Mouse (Mus musculus): ENCODE measurements around the gene Irs1. TPM values are rescaled to one million over a fixed set of nuclear protein-coding genes. Genes with fewer than 3 reads are reported as not detected.
A peak's percentile ranks its signal among the peaks of the same experiment; 100 is the strongest.

Irs1 gene
- polyA plus RNA-seq, 1 experiment from 2014 or later, result 2.1 TPM

DNA sequence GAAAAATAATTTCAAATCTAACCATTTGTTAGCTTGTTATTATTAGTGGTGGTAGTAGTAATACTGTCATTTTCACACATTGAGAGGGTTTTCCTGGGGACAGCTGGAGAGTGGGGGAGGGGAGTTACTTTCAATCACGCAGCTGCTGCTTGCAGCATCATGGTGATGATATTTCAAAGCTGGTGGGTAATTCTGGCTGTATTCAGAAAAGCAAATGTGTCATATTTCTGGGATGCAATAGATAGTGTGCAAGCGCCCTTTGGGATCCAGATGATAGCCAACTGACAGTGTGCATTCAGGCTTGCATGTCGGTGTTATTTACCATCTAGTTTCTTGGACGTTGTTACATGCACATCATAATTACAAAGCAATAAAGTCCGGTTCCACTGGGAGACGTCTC is 29.2 kb upstream of the Irs1 start:
- ATAC-seq, result no peak
- H3K4me2 ChIP-seq (ENCODE audit: low read depth, low read length), result no peak overlapping the region
- H3K27ac ChIP-seq (ENCODE audit: low read length), result no peak overlapping the region
- H3K9ac ChIP-seq (ENCODE audit: low read depth, low read length), result no peak overlapping the region
- no peaks in the 10 kb centered on the region for H3K9me3 ChIP-seq (ENCODE audit: control insufficient read depth, low read length)
- no peaks in the 10 kb centered on the region for H3K27me3 ChIP-seq (replicated peaks; ENCODE audit: control insufficient read depth, insufficient read depth, low read length)
- no peaks in the 10 kb centered on the region for H3K36me3 ChIP-seq (ENCODE audit: control insufficient read depth, insufficient read depth, low read length)
- WGBS, result 71% methylated on average over 6 of the region's 6 CpGs
- H3K4me3 ChIP-seq (ENCODE audit: low read length), result no peak overlapping the region
- H3K4me1 ChIP-seq (ENCODE audit: control insufficient read depth, insufficient read depth, low read length), result peaks cover 5% of the 10 kb centered on the region; the same call in 1 of the 2 replicates

DNA sequence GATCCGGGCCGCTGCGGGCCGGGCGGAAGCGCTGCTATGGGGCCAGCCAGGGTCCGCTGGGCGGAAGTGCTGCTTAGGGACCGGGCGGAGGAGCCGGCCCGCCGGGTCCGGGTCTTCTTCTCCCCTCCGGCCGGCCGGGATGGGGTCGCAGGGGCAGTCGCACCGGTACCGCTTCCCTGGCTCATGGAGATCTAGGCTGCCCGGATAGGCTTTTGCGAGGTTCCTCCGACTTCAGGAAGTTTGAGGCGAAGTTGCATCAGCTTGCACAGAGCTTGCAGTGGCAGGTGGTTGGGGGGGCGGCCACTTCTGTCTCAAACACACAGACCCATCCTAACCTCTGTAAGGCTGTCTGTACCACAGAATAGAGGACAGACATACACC is 25.5 kb upstream of the Irs1 start:
- Histone ChIP-seq H3K27me3 (replicated peaks; ENCODE audit: control insufficient read depth, insufficient read depth, low read length) (no peaks in the 10 kb centered on the region), H3K4me2 (ENCODE audit: low read depth, low read length) (peak overlapping the region; percentile 60), H3K36me3 (ENCODE audit: control insufficient read depth, insufficient read depth, low read length) (no peaks in the 10 kb centered on the region), H3K9ac (ENCODE audit: low read depth, low read length) (peak overlapping the region; percentile 96), H3K4me3 (ENCODE audit: low read length) (peak overlapping the region; percentile 93), H3K27ac (ENCODE audit: low read length) (peak overlapping the region; percentile 95), H3K9me3 (ENCODE audit: control insufficient read depth, low read length) (no peaks in the 10 kb centered on the region), H3K4me1 (ENCODE audit: control insufficient read depth, insufficient read depth, low read length) (peaks cover 5% of the 10 kb centered on the region; the same call in 1 of the 2 replicates)
- peak; percentile 79 for ATAC-seq
- 0% methylated on average over 25 of the region's 26 CpGs for WGBS

DNA sequence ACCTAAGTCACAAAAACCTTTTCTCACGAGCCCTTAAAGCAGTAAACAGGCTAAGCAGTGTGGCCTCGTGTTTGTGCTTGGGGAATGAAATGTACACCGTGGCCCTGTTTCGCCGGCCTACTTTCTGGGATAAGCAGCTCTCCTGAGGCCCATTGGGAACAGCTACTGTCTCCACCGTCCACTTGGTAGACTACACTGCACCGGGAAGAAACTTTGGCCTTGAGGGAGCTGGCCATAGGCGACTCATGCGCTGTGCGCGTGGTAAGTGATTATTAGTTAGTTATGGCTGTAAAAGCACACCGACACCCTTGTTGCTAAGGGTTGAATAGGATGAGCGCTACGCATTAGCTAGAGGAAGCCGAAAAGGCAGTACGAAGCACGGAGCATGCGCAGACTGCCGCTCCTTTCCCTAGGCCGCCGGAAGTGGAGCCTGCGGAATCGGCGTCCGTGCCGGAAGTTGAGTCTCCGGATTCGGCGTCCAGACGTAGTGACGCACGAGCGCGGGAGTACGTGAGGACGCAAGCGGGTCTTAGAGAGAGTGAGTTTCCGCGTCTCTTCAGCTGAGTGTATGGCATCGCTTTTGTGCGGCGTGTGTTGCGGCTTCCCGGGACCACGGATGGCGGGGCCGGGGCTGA is 25.0 kb upstream of the Irs1 start, which contains the start of gene Rhbdd1:
TSS of gene Rhbdd1 (plus strand) at position 342 of the 635 bp plus-strand sequence.
- H3K36me3 ChIP-seq (ENCODE audit: control insufficient read depth, insufficient read depth, low read length), result no peaks in the 10 kb centered on the region
- H3K27me3 ChIP-seq (replicated peaks; ENCODE audit: control insufficient read depth, insufficient read depth, low read length), result no peaks in the 10 kb centered on the region
- WGBS, result 5% methylated on average over 47 of the region's 47 CpGs
- H3K4me2 ChIP-seq (ENCODE audit: low read depth, low read length), result peak within 1 kb of the TSS; percentile 72
- H3K9me3 ChIP-seq (ENCODE audit: control insufficient read depth, low read length), result no peaks in the 10 kb centered on the region
- H3K27ac ChIP-seq (ENCODE audit: low read length), result peak within 1 kb of the TSS; percentile 95
- peak; percentile 99 for ATAC-seq
- peaks cover 5% of the 10 kb centered on the region; the same call in 1 of the 2 replicates for H3K4me1 ChIP-seq (ENCODE audit: control insufficient read depth, insufficient read depth, low read length)
- H3K4me3 ChIP-seq (ENCODE audit: low read length), result peak within 1 kb of the TSS; percentile 93
- H3K9ac ChIP-seq (ENCODE audit: low read depth, low read length), result peak within 1 kb of the TSS; percentile 96

DNA sequence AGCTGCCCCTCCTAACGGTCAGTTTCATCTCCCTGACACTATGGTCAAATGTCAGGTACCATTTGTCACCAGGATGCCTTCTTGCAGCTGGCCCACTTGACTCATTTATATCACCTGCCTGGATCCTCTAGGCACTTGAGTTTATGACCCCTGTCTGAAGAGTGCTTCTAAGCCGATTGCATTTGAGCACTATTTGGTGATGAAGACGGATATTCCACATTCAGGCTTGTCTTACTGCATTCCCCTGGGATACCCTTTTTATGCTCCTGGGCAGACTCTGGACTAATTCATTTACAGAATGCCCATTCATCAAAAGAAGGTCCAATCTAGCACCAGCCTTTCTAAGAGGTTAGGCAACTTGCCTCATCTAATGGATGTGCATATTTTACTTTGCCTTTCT is 13.3 kb upstream of the Irs1 start:
- no peak for ATAC-seq
- no peak overlapping the region for H3K4me2 ChIP-seq (ENCODE audit: low read depth, low read length)
- 48% methylated on average over 3 of the region's 3 CpGs for WGBS
- H3K4me3 ChIP-seq (ENCODE audit: low read length), result no peak overlapping the region
- no peaks in the 10 kb centered on the region for H3K4me1 ChIP-seq (ENCODE audit: control insufficient read depth, insufficient read depth, low read length)
- no peaks in the 10 kb centered on the region for H3K36me3 ChIP-seq (ENCODE audit: control insufficient read depth, insufficient read depth, low read length)
- H3K9me3 ChIP-seq (ENCODE audit: control insufficient read depth, low read length), result no peaks in the 10 kb centered on the region
- H3K27ac ChIP-seq (ENCODE audit: low read length), result no peak overlapping the region
- no peak overlapping the region for H3K9ac ChIP-seq (ENCODE audit: low read depth, low read length)
- no peaks in the 10 kb centered on the region for H3K27me3 ChIP-seq (replicated peaks; ENCODE audit: control insufficient read depth, insufficient read depth, low read length)

DNA sequence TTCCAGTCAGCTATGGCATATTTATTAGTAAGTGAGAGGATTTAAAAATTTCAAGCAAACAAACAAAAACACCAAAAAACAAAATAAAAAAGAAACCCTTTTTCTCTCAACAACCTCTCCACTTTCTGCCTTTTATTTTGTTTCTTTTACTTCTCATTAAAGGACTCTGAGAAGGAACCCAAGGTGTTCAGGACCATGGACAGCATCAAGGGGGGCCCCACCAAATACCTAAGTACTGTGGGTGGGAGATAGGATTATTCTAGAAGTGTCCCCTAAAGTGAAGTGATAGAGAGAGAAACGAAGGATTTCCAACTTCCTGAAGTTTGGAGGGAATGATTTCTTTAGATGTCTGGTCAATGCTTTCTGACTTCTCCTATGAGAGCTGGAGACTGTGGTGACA is 7.4 kb upstream of the Irs1 start:
- WGBS, result 29% methylated on average over 1 of the region's 1 CpGs
- Histone ChIP-seq H3K9me3 (ENCODE audit: control insufficient read depth, low read length) (no peaks in the 10 kb centered on the region), H3K36me3 (ENCODE audit: control insufficient read depth, insufficient read depth, low read length) (no peaks in the 10 kb centered on the region), H3K4me1 (ENCODE audit: control insufficient read depth, insufficient read depth, low read length) (no peaks in the 10 kb centered on the region), H3K9ac (ENCODE audit: low read depth, low read length) (no peak overlapping the region), H3K27me3 (replicated peaks; ENCODE audit: control insufficient read depth, insufficient read depth, low read length) (no peaks in the 10 kb centered on the region; the same call in 1 of the 2 replicates), H3K4me3 (ENCODE audit: low read length) (no peak overlapping the region), H3K4me2 (ENCODE audit: low read depth, low read length) (no peak overlapping the region), H3K27ac (ENCODE audit: low read length) (no peak overlapping the region)
- ATAC-seq, result no peak

DNA sequence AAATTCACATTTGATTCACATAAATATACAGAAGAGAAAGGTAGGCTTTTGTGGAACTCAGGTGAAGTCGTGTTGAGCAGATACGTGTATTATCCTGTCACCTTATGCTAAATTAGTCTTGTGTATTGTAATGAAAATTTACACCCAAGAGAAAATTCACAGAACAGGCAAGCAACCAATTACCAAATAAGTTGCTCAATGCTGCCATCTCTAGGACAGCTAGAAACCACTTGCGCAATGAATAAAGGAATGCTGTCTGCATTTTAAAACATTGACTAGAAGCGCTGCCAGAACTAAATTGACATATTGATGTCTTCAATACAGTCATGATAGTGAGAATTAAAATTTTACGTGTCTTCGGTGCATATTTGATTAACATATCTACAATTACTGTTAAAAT is 2.9 kb upstream of the Irs1 start:
- no peak overlapping the region for H3K27ac ChIP-seq (ENCODE audit: low read length)
- no peak overlapping the region for H3K9ac ChIP-seq (ENCODE audit: low read depth, low read length)
- no peak overlapping the region for H3K4me2 ChIP-seq (ENCODE audit: low read depth, low read length)
- peaks cover 3% of the 10 kb centered on the region; the same call in 1 of the 2 replicates for H3K27me3 ChIP-seq (replicated peaks; ENCODE audit: control insufficient read depth, insufficient read depth, low read length)
- H3K4me1 ChIP-seq (ENCODE audit: control insufficient read depth, insufficient read depth, low read length), result peaks cover 17% of the 10 kb centered on the region
- WGBS, result 11% methylated on average over 6 of the region's 6 CpGs
- H3K9me3 ChIP-seq (ENCODE audit: control insufficient read depth, low read length), result no peaks in the 10 kb centered on the region
- ATAC-seq, result no peak
- no peak overlapping the region for H3K4me3 ChIP-seq (ENCODE audit: low read length)
- no peaks in the 10 kb centered on the region for H3K36me3 ChIP-seq (ENCODE audit: control insufficient read depth, insufficient read depth, low read length)

DNA sequence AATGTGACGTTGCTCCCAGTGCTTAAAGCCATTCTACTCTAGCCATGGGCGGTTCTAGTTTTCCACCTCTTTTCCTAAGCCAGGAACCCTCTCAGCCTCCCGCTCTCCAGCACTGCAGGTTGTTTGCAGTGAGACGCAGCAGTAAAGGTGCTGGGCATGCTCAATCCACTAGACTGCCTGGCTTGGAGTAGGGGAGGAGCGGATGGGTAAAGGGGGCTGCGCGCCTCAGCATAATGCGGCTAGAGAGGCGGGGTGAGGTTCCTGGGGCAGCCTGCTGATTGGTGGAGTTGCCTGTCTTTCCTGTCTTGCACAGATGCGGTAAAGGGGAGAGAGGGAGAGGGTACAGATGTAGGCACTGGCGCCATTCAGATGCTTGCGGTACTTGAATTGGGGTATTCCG is 1.6 kb upstream of the Irs1 start:
- H3K36me3 ChIP-seq (ENCODE audit: control insufficient read depth, insufficient read depth, low read length), result no peaks in the 10 kb centered on the region
- no peak overlapping the region for H3K9ac ChIP-seq (ENCODE audit: low read depth, low read length)
- ATAC-seq, result 0 out of 2 replicates have a peak, but pooled peaks have one; percentile 16
- 2% methylated on average over 13 of the region's 13 CpGs for WGBS
- H3K4me1 ChIP-seq (ENCODE audit: control insufficient read depth, insufficient read depth, low read length), result peaks cover 21% of the 10 kb centered on the region
- peak overlapping the region; percentile 93 for H3K4me2 ChIP-seq (ENCODE audit: low read depth, low read length)
- no peak overlapping the region for H3K27ac ChIP-seq (ENCODE audit: low read length)
- H3K27me3 ChIP-seq (replicated peaks; ENCODE audit: control insufficient read depth, insufficient read depth, low read length), result peaks cover 3% of the 10 kb centered on the region; the same call in 1 of the 2 replicates
- no peaks in the 10 kb centered on the region for H3K9me3 ChIP-seq (ENCODE audit: control insufficient read depth, low read length)
- H3K4me3 ChIP-seq (ENCODE audit: low read length), result peak overlapping the region; percentile 59

DNA sequence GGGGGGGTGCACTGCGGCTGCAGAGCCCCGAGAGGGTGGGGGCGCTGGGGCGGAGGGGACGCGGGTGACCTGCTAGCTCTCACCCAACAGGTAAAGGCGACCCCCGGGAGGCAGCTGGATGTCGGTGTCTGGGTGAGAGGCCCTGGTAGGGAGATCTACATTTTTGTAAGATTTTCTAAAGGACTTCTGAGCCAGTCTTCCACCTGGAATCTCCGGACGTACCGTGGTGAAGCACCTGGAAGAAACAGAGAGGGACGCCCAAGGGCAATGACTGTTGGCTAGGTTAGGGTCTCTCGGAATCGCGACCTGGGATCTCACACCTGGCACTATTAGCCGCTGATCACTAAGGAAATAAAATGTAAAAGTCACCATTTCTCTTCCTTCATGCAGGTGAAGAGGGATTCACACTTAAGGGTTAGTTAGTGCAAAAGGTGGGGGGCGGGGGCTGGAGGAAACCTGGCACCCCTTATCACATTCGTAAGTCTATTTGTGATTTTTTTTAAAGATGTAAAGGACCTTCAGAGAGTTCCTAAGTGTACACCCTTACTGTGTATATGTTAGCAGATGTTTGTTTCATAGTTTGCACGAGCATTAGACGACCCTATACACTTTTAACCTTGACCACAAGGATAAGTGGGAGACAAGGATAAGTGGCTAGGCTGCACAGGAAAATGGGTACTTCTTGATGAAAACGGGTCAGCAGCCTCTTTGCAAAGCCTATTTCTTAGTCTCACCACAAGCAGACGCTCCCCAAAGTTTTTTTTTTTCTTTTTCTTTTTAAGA is 905 bp upstream of the Irs1 start:
- Histone ChIP-seq H3K4me2 (ENCODE audit: low read depth, low read length) (peak overlapping the region; percentile 93), H3K27ac (ENCODE audit: low read length) (peak overlapping the region; percentile 94), H3K4me1 (ENCODE audit: control insufficient read depth, insufficient read depth, low read length) (peaks cover 27% of the 10 kb centered on the region), H3K9me3 (ENCODE audit: control insufficient read depth, low read length) (no peaks in the 10 kb centered on the region), H3K4me3 (ENCODE audit: low read length) (peak overlapping the region; percentile 59), H3K36me3 (ENCODE audit: control insufficient read depth, insufficient read depth, low read length) (no peaks in the 10 kb centered on the region), H3K9ac (ENCODE audit: low read depth, low read length) (peak overlapping the region; percentile 75), H3K27me3 (replicated peaks; ENCODE audit: control insufficient read depth, insufficient read depth, low read length) (peaks cover 3% of the 10 kb centered on the region; the same call in 1 of the 2 replicates)
- peak; percentile 12 for ATAC-seq
- under 1% methylated on average over 23 of the region's 23 CpGs for WGBS

DNA sequence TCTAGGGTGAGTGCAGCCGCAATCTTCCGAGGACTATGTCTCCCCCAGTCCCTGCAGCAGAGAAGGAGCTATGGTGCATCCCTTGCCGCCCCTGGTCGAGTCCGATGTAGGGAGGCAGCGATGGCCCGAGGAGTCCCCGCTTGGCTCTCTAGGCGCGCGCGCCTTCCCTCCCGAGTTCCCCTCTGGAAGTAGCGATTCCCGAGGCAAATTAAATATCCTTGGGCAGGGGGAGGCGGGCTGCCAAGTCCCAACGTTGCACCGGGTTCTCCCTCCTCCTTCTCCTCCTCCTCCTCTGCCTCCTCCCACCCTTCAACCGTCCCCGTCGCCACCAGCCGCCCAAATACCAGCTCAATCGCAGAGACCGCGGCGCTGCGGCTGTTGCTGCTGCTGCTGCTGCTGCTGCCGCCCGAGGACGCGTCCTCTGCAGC is 479 bp downstream of the Irs1 start:
- H3K4me1 ChIP-seq (ENCODE audit: control insufficient read depth, insufficient read depth, low read length), result peaks cover 27% of the 10 kb centered on the region
- H3K27me3 ChIP-seq (replicated peaks; ENCODE audit: control insufficient read depth, insufficient read depth, low read length), result 0 out of 2 replicates have a peak, but pooled peaks cover 3% of the 10 kb centered on the region
- ATAC-seq, result peak; percentile 54
- WGBS, result under 1% methylated on average over 31 of the region's 31 CpGs
- peak overlapping the region; percentile 75 for H3K9ac ChIP-seq (ENCODE audit: low read depth, low read length)
- peak overlapping the region; percentile 93 for H3K4me2 ChIP-seq (ENCODE audit: low read depth, low read length)
- H3K9me3 ChIP-seq (ENCODE audit: control insufficient read depth, low read length), result no peaks in the 10 kb centered on the region
- no peaks in the 10 kb centered on the region for H3K36me3 ChIP-seq (ENCODE audit: control insufficient read depth, insufficient read depth, low read length)
- peak overlapping the region; percentile 94 for H3K27ac ChIP-seq (ENCODE audit: low read length)
- H3K4me3 ChIP-seq (ENCODE audit: low read length), result peak overlapping the region; percentile 59
